Mouse (Mus musculus) embryonic facial prominence, embryonic 15.5 days (tissue): ENCODE measurements at regions not wholly inside any gene's neighbourhood (a gene's known extent, or its start where the extent isn't known, plus 50 kb on each side); places are given as distances from the start of the nearest gene placed in this dataset. TPM values are rescaled to one million over a fixed set of nuclear protein-coding genes. Genes with fewer than 3 reads are reported as not detected.

Experiments
- ATAC-seq: fragments of 200-750 bp; cut with Nextera tagmentation; 2 replicates; pipeline ENCODE4 v1.8.0; 2017; ENCODE audit warnings: low read depth, moderate TSS enrichment; ENCODE audit not compliant: insufficient number of reproducible peaks, low FRiP score, low TSS enrichment
- H3K27ac ChIP-seq: fragments of 300-500 bp; sonication (generic); replicated peaks from 2 replicates; pipeline ENCODE4 v1.5.1; 2015; ENCODE audit warnings: mild to moderate bottlenecking, inconsistent platforms
- H3K27me3 ChIP-seq: fragments of 300-500 bp; sonication (generic); 2 replicates; pipeline ENCODE4 v1.6.1; 2015; ENCODE audit warnings: inconsistent platforms
- H3K36me3 ChIP-seq: fragments of 300-500 bp; sonication (generic); 2 replicates; pipeline ENCODE4 v1.6.1; 2015; ENCODE audit warnings: mild to moderate bottlenecking, inconsistent platforms
- H3K4me1 ChIP-seq: fragments of 300-500 bp; sonication (generic); 2 replicates; pipeline ENCODE4 v1.6.1; 2015; ENCODE audit warnings: inconsistent platforms
- H3K4me2 ChIP-seq: fragments of 300-500 bp; sonication (generic); replicated peaks from 2 replicates; pipeline ENCODE4 v1.6.1; 2015; ENCODE audit warnings: mild to moderate bottlenecking, inconsistent platforms
- H3K4me3 ChIP-seq: fragments of 300-500 bp; sonication (generic); replicated peaks from 2 replicates; pipeline ENCODE4 v1.5.1; 2015; ENCODE audit warnings: mild to moderate bottlenecking, inconsistent platforms
- H3K9ac ChIP-seq: fragments of 300-500 bp; sonication (generic); 2 replicates; pipeline ENCODE4 v1.6.1; 2015; ENCODE audit warnings: inconsistent platforms
- H3K9me3 ChIP-seq: fragments of 300-500 bp; sonication (generic); replicated peaks from 2 replicates; pipeline ENCODE4 v1.6.1; 2016; ENCODE audit warnings: inconsistent platforms
- WGBS: fragments of 180-500 bp; shearing (Covaris S2); methylation state at CpG from one replicate; pipeline ENCODE4 v1.1.7; 2015; 5-methylcytosine and 5-hydroxymethylcytosine counted together
- microRNA-seq: library from miRNA; unstranded; fragments of <30 nt; microRNA quantifications from one replicate; pipeline ENCODE4, GENCODE M21; 2016; ENCODE audit warnings: borderline number of aligned reads

DNA sequence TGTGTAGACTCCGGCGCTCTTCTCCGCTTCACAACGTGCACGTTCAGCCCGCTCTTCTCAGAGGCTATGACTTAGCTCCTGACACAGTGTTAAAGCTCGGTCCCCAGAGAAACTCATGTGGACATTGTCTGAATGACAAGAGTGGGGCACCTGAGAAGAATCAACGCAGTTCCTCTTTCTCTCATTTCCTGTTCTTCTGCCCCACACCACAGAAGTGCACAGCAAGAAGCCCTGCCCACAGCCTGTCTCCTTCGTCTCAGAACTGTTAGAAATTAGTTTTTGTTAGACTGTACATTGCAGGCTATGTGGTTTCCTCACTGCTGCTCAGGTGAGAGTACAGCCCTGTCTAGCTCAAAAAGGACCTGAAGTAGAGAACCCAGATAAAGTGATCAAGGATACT is 94.1 kb upstream of the Nsun2 start:
- no peak for ATAC-seq

DNA sequence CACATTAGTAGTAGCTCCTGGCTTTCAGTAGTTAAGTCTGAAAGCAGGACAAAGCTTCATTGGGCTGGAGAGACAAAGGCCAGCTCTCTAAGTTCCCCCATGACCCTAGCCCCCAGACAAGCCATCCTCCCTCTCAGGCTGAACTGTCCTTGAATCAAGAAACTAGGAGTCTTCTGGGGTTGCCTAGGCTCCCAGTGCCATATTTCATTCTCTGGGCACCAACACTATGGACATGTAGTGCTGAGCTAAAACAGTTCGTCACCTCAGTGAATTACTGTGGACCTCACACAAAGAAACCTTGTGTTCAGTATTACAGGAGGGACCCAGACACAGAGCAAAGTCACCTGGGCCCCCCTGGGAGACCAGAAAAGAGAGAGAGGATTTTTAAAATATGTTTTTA is 91.7 kb upstream of the Nsun2 start:
- Histone ChIP-seq H3K36me3 (no peaks in the 10 kb centered on the region), H3K4me1 (no peaks in the 10 kb centered on the region), H3K9ac (no peak overlapping the region), H3K27me3 (no peaks in the 10 kb centered on the region), H3K27ac (no peak overlapping the region), H3K9me3 (no peaks in the 10 kb centered on the region), H3K4me3 (no peak overlapping the region), H3K4me2 (no peak overlapping the region)
- no peak for ATAC-seq
- 50% methylated on average over 1 of the region's 1 CpGs for WGBS

More for the DNA sequence above, 94.1 kb upstream of the Nsun2 start:
- H3K4me2 ChIP-seq, result no peak overlapping the region
- no peak overlapping the region for H3K9ac ChIP-seq
- no peaks in the 10 kb centered on the region for H3K36me3 ChIP-seq
- H3K27me3 ChIP-seq, result no peaks in the 10 kb centered on the region
- H3K4me3 ChIP-seq, result no peak overlapping the region
- 88% methylated on average over 9 of the region's 9 CpGs for WGBS
- H3K4me1 ChIP-seq, result no peaks in the 10 kb centered on the region
- no peaks in the 10 kb centered on the region for H3K9me3 ChIP-seq
- no peak overlapping the region for H3K27ac ChIP-seq

DNA sequence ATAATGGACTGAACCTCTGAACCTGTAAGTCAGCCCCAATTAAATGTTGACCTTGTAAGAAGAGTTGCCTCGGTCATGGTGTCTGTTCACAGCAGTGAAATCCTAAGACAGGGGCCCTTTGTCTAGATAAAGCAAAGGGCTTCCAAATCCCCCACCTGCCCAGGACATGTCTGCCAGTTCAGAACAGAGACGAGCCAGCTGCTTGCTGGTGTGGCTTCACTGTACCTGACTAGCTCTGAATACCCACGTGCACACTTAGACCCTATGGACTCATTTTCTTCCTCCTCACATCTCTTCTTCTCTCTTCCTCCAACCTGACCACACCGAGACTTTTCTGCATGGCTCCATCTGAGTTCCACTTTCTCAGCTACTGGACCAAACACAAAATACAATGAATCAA is 87.9 kb upstream of the Nsun2 start:
- H3K9me3 ChIP-seq, result no peaks in the 10 kb centered on the region
- no peak for ATAC-seq
- no peak overlapping the region for H3K9ac ChIP-seq
- no peak overlapping the region for H3K4me2 ChIP-seq
- H3K4me3 ChIP-seq, result no peak overlapping the region
- 74% methylated on average over 4 of the region's 4 CpGs for WGBS
- no peak overlapping the region for H3K27ac ChIP-seq
- no peaks in the 10 kb centered on the region for H3K27me3 ChIP-seq
- no peaks in the 10 kb centered on the region for H3K4me1 ChIP-seq
- H3K36me3 ChIP-seq, result no peaks in the 10 kb centered on the region

Small RNA genes in the stretch of these regions (microRNA-seq; reads per million reads assigned to microRNA genes)
- gene Gm44375, result not detected
